Mouse (Mus musculus) kidney, adult 2 months (tissue): ENCODE measurements around the gene Syne4.

ENCODE experiments used
- CTCF ChIP-seq: fragments of 200-500 bp; conservative IDR thresholded peaks from 2 replicates; pipeline ENCODE4 v1.5.1; 2011; ENCODE audit warnings: low read depth, mild to moderate bottlenecking, control low read depth, low read length, moderate library complexity, mixed read lengths; ENCODE audit not compliant: insufficient read depth, insufficient read length
- POLR2A ChIP-seq: fragments of 200-500 bp; IDR thresholded peaks from one replicate; pipeline ENCODE4 v1.6.1; 2011; ENCODE audit warnings: low read depth, low read length, control low read depth

DNA sequence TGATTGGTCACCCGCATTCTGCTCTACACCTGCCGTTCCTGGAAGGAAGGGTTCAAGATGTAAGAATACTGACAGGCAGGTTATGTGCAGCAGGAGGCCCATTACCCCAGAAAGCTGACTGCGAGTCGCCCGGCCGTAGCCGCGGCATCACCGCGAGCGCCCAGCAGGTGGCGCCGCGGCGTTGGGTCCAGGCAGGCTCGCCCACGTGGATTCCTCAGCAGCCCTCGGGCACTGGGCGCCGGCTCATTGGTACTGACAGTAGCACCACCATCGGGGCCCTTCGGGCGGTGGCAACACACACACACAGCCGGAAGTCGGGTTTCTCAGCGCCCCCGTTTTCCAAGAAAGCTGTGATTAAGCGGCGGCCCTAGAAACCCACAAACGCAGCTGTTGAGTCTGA, 33.2 kb downstream of the Syne4 start:
- TF ChIP-seq POLR2A (no peak), CTCF (peak; percentile 73)
